11 mouse cellular contexts compared by ENCODE assay signal in the genomic region with DNA sequence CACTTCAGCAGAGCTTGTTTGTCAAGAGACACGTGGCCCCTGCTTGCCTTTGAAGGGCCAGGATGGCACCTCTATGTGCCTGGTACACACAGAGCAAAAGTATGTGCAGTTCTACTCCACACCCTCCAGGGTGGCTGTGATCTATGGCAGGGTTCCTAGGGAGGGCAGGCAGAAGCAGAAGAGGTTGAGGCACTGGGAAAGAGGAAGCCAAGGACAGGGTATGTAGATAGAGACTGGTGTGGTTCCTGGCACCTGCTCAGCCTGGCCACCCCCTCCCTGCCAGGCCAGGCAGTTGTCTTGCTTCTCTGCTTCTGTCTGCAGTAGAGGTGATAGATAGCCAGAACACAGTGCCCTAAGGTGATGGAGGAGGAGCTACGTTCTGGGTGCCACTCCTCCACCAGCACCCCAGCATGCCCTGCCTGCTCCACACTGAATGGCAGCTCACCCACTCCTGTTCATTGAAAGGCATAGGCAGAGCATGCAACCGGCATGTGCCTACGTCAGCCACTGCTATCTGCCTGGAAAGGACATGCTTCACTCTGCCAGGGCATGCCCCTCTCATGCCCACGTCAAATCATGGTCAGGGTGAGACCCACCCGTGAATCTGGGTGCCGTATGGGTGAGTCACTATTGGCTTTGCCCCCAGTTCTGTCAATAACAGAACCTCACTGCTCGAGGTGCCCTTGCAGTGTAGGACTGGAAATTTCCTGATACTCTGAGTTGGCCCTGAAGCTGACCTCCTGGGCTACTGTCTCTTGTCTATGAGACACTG. TPM values are rescaled to one million over a fixed set of nuclear protein-coding genes. Genes with fewer than 3 reads are reported as not detected.
DNase-seq lines count a peak whose midpoint lies in the region; ATAC-seq and TF ChIP-seq lines count a peak whose summit lies in the region.
"Had no signal": no experiment of that assay in that cellular context is flagged by ENCODE, and none has a peak within 500 bp of the region (broad histone marks: within the 10 kb centered on the region; RNA-seq: fewer than 3 reads in every experiment).

No protein-coding gene starts in this region.

- 67% methylated on average over 8 of the region's 8 CpGs for WGBS in kidney, embryonic 16.5 days
- WGBS in forebrain, embryonic 13.5 days = 74% methylated on average over 8 of the region's 8 CpGs

- peak; percentile 54 for ATAC-seq in kidney, embryonic 16.5 days (ENCODE audit: low FRiP score, low TSS enrichment)
- ATAC-seq in erythroid progenitor cell, adult 5-6 weeks (replicated peaks; ENCODE audit: low FRiP score, poor library complexity, severe bottlenecking) = peak; percentile 48
- ATAC-seq in forebrain, embryonic 13.5 days = no peak

- no peaks in the 10 kb centered on the region for H3K36me3 ChIP-seq in kidney, embryonic 16.5 days (ENCODE audit: insufficient read depth, low read length)
- H3K36me3 ChIP-seq in splenic B cell, adult 2 months (ENCODE audit: control insufficient read depth, insufficient read depth, low read length, poor library complexity, severe bottlenecking) = no peaks in the 10 kb centered on the region
- H3K36me3 ChIP-seq in forebrain, embryonic 13.5 days (ENCODE audit: poor library complexity, severe bottlenecking) = no peaks in the 10 kb centered on the region

- TF ChIP-seq CTCF in left cerebral cortex, adult 2 months (IDR thresholded peaks at IDR 0.05) = no peak; the same call in 1 of the 2 replicates

- no peaks in the 10 kb centered on the region for H3K4me1 ChIP-seq in kidney, embryonic 16.5 days (ENCODE audit: insufficient read depth, low read length)
- no peaks in the 10 kb centered on the region for H3K4me1 ChIP-seq in forebrain, embryonic 13.5 days

- H3K9ac ChIP-seq in kidney, embryonic 16.5 days (replicated peaks; ENCODE audit: low read length) = no peak overlapping the region
- no peak overlapping the region for H3K9ac ChIP-seq in forebrain, embryonic 13.5 days

- no peak for DNase-seq in kidney, postnatal 10 days
- DNase-seq in NIH3T3 (ENCODE audit: low read depth) = peak; percentile 26
- DNase-seq in splenic B cell, adult 2 months (ENCODE audit: low read depth, low spot score) = peak; percentile 2
- DNase-seq in cerebellum, postnatal 25 days = no peak
- no peak for DNase-seq in left cerebral cortex, adult 2 months (ENCODE audit: extremely low spot score in 1 of 2, low spot score in 2 of 2)
- DNase-seq: kidney, adult 8-10 months; right cerebral cortex, postnatal 4 days had no signal

- no peak overlapping the region for H3K4me2 ChIP-seq in kidney, embryonic 16.5 days (replicated peaks; ENCODE audit: low read depth, low read length)
- no peak overlapping the region for H3K4me2 ChIP-seq in forebrain, embryonic 13.5 days

- H3K9me3 ChIP-seq in kidney, embryonic 16.5 days (ENCODE audit: low read length) = no peaks in the 10 kb centered on the region
- no peaks in the 10 kb centered on the region for H3K9me3 ChIP-seq in forebrain, embryonic 13.5 days (replicated peaks)

- no peak overlapping the region for H3K4me3 ChIP-seq in kidney, embryonic 16.5 days (ENCODE audit: low read length)
- H3K4me3 ChIP-seq in forebrain, embryonic 13.5 days = no peak overlapping the region
- no peak overlapping the region for H3K4me3 ChIP-seq in left cerebral cortex, adult 2 months
- H3K4me3 ChIP-seq: myocyte had no signal

- H3K27ac ChIP-seq in kidney, embryonic 16.5 days (ENCODE audit: low read length) = no peak overlapping the region
- H3K27ac ChIP-seq in forebrain, embryonic 13.5 days = no peak overlapping the region
- no peak overlapping the region for H3K27ac ChIP-seq in left cerebral cortex, adult 2 months

- intact Hi-C loops in left cerebral cortex, adult 2 months (cut with DNase I) = no loop called here

- no peaks in the 10 kb centered on the region for H3K27me3 ChIP-seq in kidney, embryonic 16.5 days (ENCODE audit: insufficient read depth, low read length)
- H3K27me3 ChIP-seq in splenic B cell, adult 2 months (ENCODE audit: control insufficient read depth, insufficient read depth, low read length, poor library complexity, severe bottlenecking) = no peaks in the 10 kb centered on the region
- H3K27me3 ChIP-seq in forebrain, embryonic 13.5 days = no peaks in the 10 kb centered on the region

RNA-seq across cellular contexts. Expression of gene Ccnd1, which starts 31.5 kb away (rescaled TPM):
- 185 and 234 TPM in 2 replicates for polyA plus RNA-seq in kidney, embryonic 16.5 days (2015; fragmentation: Nextera tagmentation; extraction: Ambion mirVana)
- total RNA-seq in erythroid progenitor cell, adult 5-6 weeks (2015; ENCODE audit: low replicate concordance) = 1.4 and 1.7 TPM in 2 replicates
- total RNA-seq in erythroid progenitor cell, adult 5-6 weeks (2017; ENCODE audit: low replicate concordance) = 1.3 and 1.7 TPM in 2 replicates
- 111 and 131 TPM in 2 replicates for polyA plus RNA-seq in forebrain, embryonic 13.5 days (2015; fragmentation: Nextera tagmentation; extraction: Ambion mirVana)
- 10 to 100 TPM; 57.0 to 57.7 TPM for total RNA-seq in left cerebral cortex, adult 2 months (2021)

RNA-seq across cellular contexts. Expression of gene LTO1, which starts 56.3 kb away (rescaled TPM):
- polyA plus RNA-seq in kidney, embryonic 16.5 days (2015; fragmentation: Nextera tagmentation; extraction: Ambion mirVana) = 31.4 and 33.7 TPM in 2 replicates
- 5.4 and 10.8 TPM in 2 replicates for total RNA-seq in erythroid progenitor cell, adult 5-6 weeks (2015; ENCODE audit: low replicate concordance)
- total RNA-seq in erythroid progenitor cell, adult 5-6 weeks (2017; ENCODE audit: low replicate concordance) = 27.9 and 85.0 TPM in 2 replicates
- polyA plus RNA-seq in forebrain, embryonic 13.5 days (2015; fragmentation: Nextera tagmentation; extraction: Ambion mirVana) = 36.1 and 45.6 TPM in 2 replicates
- total RNA-seq in left cerebral cortex, adult 2 months (2021) = 10 to 100 TPM; 26.4 to 27.8 TPM

Comparison
In these comparisons a context has a peak if more than half of its experiments do, and no peak if none do; other contexts are left out.
1. DNase-seq: peak in NIH3T3 (single experiment) and splenic B cell, adult 2 months (single experiment); none in kidney, postnatal 10 days (single experiment), cerebellum, postnatal 25 days (0 of 2) and left cerebral cortex, adult 2 months (0 of 2).
2. RNA of gene Ccnd1, which starts 31.5 kb away (total RNA-seq): 57.0 to 57.7 TPM in left cerebral cortex, adult 2 months; 1.3 to 1.7 TPM in erythroid progenitor cell, adult 5-6 weeks; every median in the first group is over 10 times any median in the second.